Mouse (Mus musculus): ENCODE measurements around the gene Coil.
"Not testable (repeated sequence)": the region's sequence is repeated elsewhere in the genome, so short reads cannot be mapped to it uniquely, and the experiment has no call there.

Coil gene

DNA sequence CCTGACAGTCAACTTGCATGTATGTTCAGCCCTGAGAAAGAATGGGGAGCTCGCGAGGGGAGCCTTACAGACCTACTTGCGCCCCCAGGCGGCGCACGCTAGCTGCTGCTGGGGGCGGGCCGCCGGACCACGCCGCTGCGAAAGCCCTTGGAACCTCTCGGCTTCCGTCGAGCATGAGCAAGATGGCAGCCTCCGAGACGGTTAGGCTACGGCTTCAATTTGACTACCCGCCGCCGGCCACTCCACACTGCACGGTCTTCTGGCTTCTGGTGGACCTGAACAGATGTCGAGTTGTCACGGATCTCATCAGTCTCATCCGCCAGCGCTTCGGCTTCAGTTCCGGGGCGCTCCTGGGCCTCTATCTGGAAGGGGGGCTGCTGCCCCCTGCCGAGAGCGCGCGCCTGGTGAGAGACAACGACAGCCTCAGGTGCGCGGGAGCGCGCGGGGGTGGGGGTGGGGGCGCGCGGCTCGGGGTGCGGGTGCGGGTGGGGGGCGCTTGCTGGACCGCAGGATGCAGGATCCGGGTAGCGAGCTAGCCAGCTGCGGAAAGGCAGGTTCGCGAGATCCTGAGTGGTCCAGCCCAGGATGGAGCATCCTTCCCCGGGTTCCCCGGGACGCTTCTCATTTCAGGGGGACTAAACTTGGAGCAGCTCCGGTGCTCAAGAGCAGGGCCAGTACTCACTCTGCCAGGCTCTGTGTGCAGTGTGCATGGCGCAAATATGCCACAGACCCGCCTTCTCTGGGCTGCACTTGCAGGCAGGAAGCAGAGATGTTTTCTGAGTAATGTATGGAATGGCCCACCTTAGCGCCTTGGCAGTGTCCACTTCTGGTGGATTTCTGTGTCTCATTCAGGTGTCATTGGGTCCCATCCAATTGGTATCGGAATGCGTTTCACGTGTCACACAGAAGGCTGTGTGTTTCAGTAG is 4.0 kb downstream of the Coil start:
- peak; percentile 85 for DNase-seq (ENCODE audit: low spot score)

- DNase-seq (ENCODE audit: low spot score) = no peak
Observed at GRCm38 (mm10) chr11:88976320-88976719, 6.3 kb downstream of the Coil start.

DNA sequence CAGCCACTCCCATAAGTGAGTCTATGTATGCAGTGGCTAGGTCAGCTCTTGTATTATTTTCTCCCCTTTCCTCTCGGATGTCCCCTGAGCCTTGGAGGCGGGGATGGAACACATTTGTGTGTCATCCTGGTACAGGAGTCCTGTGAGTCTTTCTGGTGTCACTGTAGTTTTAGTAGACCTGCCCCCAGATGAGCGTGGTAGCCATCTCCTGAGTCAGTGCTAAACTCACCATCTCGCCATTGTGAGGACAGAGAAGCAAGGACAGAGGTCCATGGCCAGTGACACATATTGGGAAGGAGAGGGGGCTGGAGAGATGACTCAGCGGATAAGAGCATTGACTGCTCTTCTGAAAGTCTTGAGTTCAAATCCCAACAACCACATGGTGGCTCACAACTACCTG is 7.1 kb downstream of the Coil start:
- no peak for DNase-seq (ENCODE audit: low spot score)

DNA sequence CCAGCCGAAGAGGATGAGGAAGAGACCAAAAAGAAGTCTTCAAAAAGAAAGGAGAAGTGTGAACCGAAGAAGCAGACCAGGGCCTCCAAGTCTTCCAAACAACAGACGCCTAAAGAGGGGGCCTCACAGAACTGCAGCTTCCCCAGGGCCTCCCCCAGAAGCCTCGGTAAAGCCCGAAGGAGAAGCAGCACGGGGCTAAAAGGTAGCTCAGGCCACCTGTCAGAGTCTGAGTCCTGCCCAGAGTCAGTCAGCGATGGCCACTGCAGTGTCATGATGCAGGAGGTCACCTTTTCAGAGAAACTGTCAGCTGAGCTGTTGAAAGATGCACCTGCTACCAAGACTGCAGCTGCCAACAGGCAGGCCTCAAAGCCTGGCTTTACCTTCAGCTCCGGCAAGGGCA is 11.3 kb downstream of the Coil start:
- DNase-seq (ENCODE audit: low spot score) = no peak

DNA sequence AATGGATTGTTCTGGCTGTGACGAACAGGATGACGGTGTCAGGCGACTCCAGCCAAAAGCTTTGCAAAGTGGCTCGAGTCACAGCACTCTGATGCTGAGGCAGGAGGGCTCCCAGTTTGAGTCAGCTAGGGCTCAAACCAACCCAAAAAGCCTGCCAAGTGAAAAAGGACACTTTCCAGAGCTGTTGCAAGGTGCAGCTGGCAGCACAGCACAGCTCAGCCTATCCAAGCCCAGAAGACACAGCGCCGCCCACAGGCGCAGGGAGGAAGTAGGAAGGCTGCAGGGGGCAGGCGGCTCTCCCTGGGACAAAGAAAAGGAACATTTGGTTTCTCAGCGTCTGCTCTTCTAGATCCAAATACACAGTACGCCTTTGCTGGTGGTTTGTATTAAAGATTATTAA is 16.6 kb downstream of the Coil start:
- no peak for DNase-seq (ENCODE audit: low spot score)

- DNase-seq (ENCODE audit: low spot score) = no peak
Observed at GRCm38 (mm10) chr11:88988956-88989355, 18.9 kb downstream of the Coil start.

GRCm38 (mm10) chr11:88989530-88989929 is 19.5 kb downstream of the Coil start:
- no peak for DNase-seq (ENCODE audit: low spot score)

GRCm38 (mm10) chr11:88993186-88993585 is 23.1 kb downstream of the Coil start:
- DNase-seq (ENCODE audit: low spot score) = no peak

DNA sequence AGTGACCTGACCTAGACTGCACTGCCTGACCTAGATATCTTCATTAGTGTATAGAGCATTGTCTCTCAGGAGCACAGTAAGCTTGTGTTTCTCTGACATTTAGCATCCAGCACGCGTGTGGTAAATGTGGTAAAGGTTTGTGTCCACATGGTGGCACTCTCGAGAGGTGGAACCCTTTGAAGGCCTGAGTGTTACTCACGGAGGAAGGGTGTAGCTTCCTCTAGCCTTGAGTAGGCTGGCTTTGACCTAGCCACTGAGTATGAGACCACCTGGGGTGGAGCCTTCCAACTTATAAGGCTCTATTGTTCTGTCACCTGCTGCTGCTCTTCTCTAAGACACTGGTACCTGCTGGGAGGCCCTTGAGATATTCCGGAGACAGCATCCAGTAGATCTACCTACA is 23.6 kb downstream of the Coil start:
- DNase-seq (ENCODE audit: low spot score) = no peak

DNA sequence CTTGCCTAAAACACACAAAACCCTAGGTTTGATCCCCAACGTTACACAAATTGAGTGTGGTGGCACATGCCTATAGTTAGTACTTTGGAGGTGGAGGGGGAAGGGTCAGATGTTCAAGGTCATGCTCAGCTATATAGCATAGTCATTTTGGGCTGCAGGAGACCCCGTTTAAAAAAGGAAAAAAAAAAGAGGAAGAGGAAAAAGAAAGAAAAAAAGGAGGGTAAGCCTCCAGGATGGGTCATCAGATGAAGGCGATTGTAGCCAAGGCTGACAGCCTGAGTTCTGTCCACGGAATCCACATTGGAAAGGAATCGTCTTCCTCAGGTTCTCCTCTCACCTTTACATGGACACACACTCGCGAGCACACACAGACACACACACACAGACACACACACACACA is 24.4 kb downstream of the Coil start:
- DNase-seq (ENCODE audit: low spot score) = no peak

DNA sequence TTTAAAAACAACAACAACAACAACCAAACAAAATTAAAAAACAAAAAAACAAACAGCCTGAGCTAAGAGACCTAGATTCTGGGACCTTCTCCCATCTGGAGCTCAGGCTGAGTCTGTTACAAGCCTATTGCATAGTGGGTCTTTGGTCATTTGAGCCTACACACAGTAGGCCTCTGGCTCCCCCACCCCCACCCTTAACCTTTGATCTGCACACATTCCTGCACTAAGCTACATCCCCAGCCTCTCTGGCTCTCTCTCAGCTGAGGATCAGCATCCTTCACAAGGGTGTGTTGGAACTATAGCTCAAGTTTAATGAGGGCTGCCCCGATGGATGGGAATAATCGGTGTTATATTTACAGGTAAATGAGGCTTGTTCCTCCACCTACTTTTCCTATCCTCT is 25.6 kb downstream of the Coil start:
- DNase-seq (ENCODE audit: low spot score) = no peak

- no peak for DNase-seq (ENCODE audit: low spot score)
Observed at GRCm38 (mm10) chr11:88996427-88996826, 26.4 kb downstream of the Coil start.

DNA sequence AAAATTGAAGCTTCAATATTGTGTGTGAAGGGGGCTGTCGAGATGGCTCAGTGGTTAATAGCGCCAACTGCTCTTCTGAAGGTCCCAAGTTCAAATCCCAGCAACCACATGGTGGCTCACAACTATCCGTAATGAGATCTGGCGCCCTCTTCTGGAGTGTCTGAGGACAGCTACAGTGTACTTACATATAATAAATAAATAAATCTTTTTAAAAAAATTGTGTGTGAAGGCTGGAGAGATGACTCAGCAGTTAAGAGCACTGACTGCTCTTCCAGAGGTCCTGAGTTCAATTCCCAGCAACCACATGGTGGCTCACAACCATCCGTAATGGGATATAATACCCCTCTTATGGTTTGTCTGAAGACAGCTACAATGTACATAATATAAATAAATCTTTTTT is 27.3 kb downstream of the Coil start:
- DNase-seq (ENCODE audit: low spot score) = not testable (repeated sequence)

DNA sequence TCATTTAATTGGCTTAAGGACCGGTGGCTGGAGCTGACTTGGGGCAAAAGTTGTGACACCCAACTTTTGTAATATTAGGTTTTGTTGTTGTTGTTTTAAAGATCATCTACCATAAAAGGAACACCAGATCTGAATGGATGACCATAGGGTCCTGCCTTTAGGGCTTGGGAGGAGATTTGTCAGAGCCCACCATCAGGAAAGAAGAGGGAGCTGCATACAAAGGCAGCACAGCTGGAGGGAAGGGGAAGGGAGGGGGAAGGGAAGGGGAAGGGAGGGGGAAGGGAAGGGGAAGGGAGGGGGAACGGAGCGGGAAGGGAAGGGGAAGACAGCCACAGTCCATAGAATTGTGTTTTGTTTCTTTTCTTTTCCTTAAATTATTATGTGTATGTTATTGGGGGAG is 28.4 kb downstream of the Coil start:
- DNase-seq (ENCODE audit: low spot score) = no peak

- DNase-seq (ENCODE audit: low spot score) = peak; percentile 88
Observed at GRCm38 (mm10) chr11:88998974-88999722, 29.1 kb downstream of the Coil start, which contains the start of gene Trim25. Trim25 (plus strand) TSS chr11:88999376.

GRCm38 (mm10) chr11:88999723-89000526 is 29.9 kb downstream of the Coil start:
- no peak for DNase-seq (ENCODE audit: low spot score)

- DNase-seq (ENCODE audit: low spot score) = no peak
Observed at GRCm38 (mm10) chr11:89000527-89000819, 30.4 kb downstream of the Coil start.

GRCm38 (mm10) chr11:89001569-89001968 is 31.5 kb downstream of the Coil start:
- DNase-seq (ENCODE audit: low spot score) = no peak

DNA sequence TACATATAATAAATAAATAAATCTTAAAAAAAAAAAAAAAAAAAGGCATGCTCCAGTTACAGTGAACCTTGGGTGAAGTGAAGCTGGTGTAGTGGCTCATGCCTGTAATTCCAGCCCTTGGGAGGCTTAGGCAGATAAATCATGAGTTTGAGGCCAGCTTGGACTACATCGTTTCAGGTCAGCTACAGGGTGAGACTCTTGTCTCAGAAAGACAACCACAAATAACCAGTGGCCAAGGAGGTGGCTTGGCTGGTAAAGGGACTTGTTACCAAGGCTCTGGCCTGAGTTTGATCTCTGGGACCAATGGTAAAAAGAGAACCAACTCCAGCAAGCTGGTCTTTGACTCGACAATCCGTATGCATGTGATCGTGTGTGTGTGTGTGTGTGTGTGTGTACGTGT is 32.0 kb downstream of the Coil start:
- DNase-seq (ENCODE audit: low spot score) = no peak

- no peak for DNase-seq (ENCODE audit: low spot score)
Observed at GRCm38 (mm10) chr11:89002621-89003020, 32.6 kb downstream of the Coil start.

DNA sequence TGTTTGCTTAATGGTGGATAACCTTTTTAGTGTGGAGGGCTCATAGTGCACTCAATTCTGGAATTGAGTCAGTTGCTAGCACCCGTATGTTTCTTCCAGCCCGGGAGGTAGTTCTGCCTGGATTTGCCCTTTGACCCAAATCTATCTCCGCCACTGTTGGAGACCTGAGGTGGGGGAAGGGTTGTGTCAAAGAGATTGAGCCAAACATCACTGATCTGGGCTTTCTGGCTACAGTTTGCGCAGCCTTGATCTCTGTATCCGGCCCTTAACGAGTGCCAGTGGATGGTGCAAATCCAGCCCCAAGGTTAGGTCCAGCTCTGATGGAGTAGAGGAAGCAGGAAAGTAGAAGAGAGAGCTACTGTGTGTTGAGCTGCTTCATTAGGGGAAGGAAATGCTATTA is 33.0 kb downstream of the Coil start:
- no peak for DNase-seq (ENCODE audit: low spot score)

DNA sequence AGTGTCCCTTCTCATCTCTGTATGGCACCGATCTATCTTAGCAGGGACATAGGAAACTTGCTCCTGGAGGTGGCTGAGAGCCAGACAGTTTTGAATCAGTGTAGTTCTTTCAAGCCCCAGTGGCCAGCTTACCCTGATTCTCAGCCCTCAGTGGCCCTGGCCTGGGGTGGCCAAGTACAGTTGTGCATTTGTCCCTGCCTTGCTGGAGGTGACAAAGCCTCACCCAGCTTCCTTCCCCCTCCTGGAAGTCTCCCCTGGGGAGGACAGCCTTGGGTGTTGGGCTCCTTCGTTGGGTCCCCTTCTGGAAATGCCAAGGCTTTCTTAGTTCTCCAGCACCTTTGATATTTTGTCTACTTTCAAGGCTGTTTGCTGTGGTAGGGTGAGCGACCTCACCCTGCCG is 33.7 kb downstream of the Coil start:
- DNase-seq (ENCODE audit: low spot score) = no peak

DNA sequence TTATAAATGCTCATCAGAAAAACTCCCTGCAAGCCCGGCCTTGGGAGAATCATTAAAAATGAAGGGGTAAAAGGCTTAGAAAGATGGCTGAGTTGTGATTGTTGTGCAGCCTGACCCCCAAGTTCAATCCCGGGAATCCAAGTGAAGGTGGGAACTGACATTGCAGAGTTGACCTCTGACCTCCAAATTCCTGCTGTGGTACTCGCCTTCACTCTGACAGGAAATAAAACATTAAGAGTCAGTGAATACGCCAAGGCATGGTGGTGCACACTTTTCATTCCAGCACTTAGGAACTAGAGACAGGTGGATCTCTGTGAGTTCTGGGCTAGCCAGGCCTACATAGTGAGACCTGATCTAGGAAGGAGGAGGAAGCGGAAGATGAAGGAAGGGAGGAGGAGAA is 35.4 kb downstream of the Coil start:
- DNase-seq (ENCODE audit: low spot score) = no peak
